Mouse (Mus musculus) midbrain, postnatal 0 days (tissue): ENCODE results near the gene Galnt2. TPM values are rescaled to one million over a fixed set of nuclear protein-coding genes. Genes with fewer than 3 reads are reported as not detected.

Experiments used
- ATAC-seq: fragments of 200-750 bp; cut with Nextera tagmentation; 2 replicates; pipeline ENCODE4 v1.8.0; 2017; ENCODE audit warnings: moderate number of reproducible peaks, mild to moderate bottlenecking, moderate TSS enrichment, moderate library complexity; ENCODE audit not compliant: low FRiP score
- DNase-seq: peaks from one replicate; pipeline ENCODE4 v3.0.0-alpha.2; 2015; ENCODE audit warnings: low spot score
- H3K27ac ChIP-seq: fragments of 300-500 bp; sonication (generic); 2 replicates; pipeline ENCODE4 v1.5.1; 2014; ENCODE audit warnings: low read depth, mild to moderate bottlenecking, low read length, mixed read lengths
- H3K27me3 ChIP-seq: fragments of 300-500 bp; sonication (generic); 2 replicates; pipeline ENCODE4 v1.6.1; 2014; ENCODE audit warnings: low read length, control low read depth, mixed read lengths; ENCODE audit not compliant: insufficient read depth
- H3K36me3 ChIP-seq: fragments of 300-500 bp; sonication (generic); 2 replicates; pipeline ENCODE4 v1.6.1; 2014; ENCODE audit warnings: low read length, control low read depth, mixed read lengths; ENCODE audit not compliant: insufficient read depth
- H3K4me1 ChIP-seq: fragments of 300-500 bp; sonication (generic); 2 replicates; pipeline ENCODE4 v1.6.1; 2014; ENCODE audit warnings: mild to moderate bottlenecking, control low read depth, antibody characterized with exemption, low read length, mixed read lengths; ENCODE audit not compliant: insufficient read depth
- H3K4me2 ChIP-seq: fragments of 300-500 bp; sonication (generic); 2 replicates; pipeline ENCODE4 v1.6.1; 2014; ENCODE audit warnings: low read depth, mild to moderate bottlenecking, low read length, mixed read lengths; ENCODE audit not compliant: poor library complexity, severe bottlenecking
- H3K4me3 ChIP-seq: fragments of 300-500 bp; sonication (generic); 2 replicates; pipeline ENCODE4 v1.5.1; 2014; ENCODE audit warnings: low read depth, mild to moderate bottlenecking, low read length, moderate library complexity
- H3K9ac ChIP-seq: fragments of 300-500 bp; sonication (generic); replicated peaks from 2 replicates; pipeline ENCODE4 v1.6.1; 2014; ENCODE audit warnings: mild to moderate bottlenecking, low read length, moderate library complexity, mixed read lengths; ENCODE audit not compliant: poor library complexity, severe bottlenecking
- H3K9me3 ChIP-seq: fragments of 300-500 bp; sonication (generic); 2 replicates; pipeline ENCODE4 v1.6.1; 2016; ENCODE audit warnings: low read length, control low read depth
- CTCF ChIP-seq: IDR thresholded peaks from 2 replicates; pipeline ENCODE4 v1.5.1; 2016; ENCODE audit warnings: antibody characterized with exemption, mild to moderate bottlenecking
- WGBS: fragments of 180-500 bp; shearing (Covaris S2); extraction: QIAGEN DNeasy Blood & Tissue Kit; methylation state at CpG from one replicate; pipeline ENCODE4 v1.1.7; 2014; 5-methylcytosine and 5-hydroxymethylcytosine counted together
- polyA plus RNA-seq: library from polyadenylated mRNA; unstranded; fragments of >200 nt; fragmentation: Nextera tagmentation; extraction: Ambion mirVana; gene quantifications from 2 replicates; pipeline ENCODE4 v1.2.1, GENCODE M21; 2015
- total RNA-seq: library from RNA; depleted of rRNA; stranded (reverse); fragments of >200 nt; gene quantifications from 2 replicates; pipeline ENCODE4 v1.2.3, GENCODE M21; 2014

The Galnt2 gene
- total and polyA plus RNA-seq, 2 experiments from 2014 or later, result 51.3 to 65.4 TPM

DNA sequence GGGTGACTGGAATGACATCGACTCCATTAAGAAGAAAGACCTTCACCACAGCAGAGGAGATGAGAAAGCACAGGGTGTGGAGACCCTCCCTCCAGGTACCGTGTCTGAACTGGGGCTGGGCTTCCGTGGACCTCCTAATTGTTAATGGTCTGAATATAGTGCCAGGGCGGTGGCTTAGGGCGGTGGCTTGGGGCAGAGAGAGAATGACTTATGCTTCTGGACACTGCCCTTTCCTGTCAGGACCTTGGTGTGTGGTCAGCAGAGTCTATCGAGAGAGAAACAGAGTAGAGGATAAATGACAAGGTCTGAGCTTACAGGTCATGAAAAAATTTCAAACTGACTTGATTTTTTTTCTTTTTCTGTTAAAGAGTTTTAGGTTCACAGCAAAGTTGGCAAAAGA is 64.2 kb downstream of the Galnt2 start:
- WGBS, result 90% methylated on average over 6 of the region's 6 CpGs
- TF ChIP-seq CTCF, result no peak

DNA sequence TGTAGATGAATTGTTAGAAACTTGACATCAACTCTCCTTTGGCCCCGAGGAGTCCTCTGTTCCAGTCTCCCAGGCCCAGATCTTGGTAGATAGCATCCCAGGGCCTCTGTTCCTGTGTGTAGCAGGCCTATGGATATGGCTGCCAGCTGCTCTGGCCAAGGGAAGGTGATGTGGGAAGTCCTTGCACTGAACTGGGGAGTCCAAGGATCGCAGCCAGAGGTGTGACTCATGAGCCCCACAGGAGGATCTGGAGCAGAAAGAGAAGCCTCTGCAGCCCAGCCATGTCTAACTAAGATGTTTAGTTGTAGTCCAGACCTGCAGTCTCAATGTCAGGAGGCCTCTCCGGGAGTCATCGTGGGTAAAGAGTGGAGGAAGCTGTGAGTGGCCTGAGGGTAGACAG is 70.3 kb downstream of the Galnt2 start:
- Histone ChIP-seq H3K27ac (no peak overlapping the region), H3K4me3 (no peak overlapping the region), H3K4me1 (no peaks in the 10 kb centered on the region), H3K9me3 (no peaks in the 10 kb centered on the region), H3K27me3 (no peaks in the 10 kb centered on the region), H3K9ac (no peak overlapping the region), H3K4me2 (no peak overlapping the region), H3K36me3 (no peaks in the 10 kb centered on the region)
- WGBS, result 91% methylated on average over 4 of the region's 4 CpGs
- DNase-seq (no peak), ATAC-seq (no peak)
- TF ChIP-seq CTCF, result no peak

More for the DNA sequence above, 64.2 kb downstream of the Galnt2 start:
- Histone ChIP-seq H3K9me3 (no peaks in the 10 kb centered on the region), H3K4me1 (0 out of 2 replicates have a peak, but pooled peaks cover 3% of the 10 kb centered on the region), H3K9ac (no peak overlapping the region), H3K27me3 (no peaks in the 10 kb centered on the region), H3K36me3 (no peaks in the 10 kb centered on the region; the same call in 1 of the 2 replicates), H3K27ac (no peak overlapping the region), H3K4me3 (no peak overlapping the region), H3K4me2 (no peak overlapping the region)
- ATAC-seq, result no peak
- DNase-seq, result no peak

DNA sequence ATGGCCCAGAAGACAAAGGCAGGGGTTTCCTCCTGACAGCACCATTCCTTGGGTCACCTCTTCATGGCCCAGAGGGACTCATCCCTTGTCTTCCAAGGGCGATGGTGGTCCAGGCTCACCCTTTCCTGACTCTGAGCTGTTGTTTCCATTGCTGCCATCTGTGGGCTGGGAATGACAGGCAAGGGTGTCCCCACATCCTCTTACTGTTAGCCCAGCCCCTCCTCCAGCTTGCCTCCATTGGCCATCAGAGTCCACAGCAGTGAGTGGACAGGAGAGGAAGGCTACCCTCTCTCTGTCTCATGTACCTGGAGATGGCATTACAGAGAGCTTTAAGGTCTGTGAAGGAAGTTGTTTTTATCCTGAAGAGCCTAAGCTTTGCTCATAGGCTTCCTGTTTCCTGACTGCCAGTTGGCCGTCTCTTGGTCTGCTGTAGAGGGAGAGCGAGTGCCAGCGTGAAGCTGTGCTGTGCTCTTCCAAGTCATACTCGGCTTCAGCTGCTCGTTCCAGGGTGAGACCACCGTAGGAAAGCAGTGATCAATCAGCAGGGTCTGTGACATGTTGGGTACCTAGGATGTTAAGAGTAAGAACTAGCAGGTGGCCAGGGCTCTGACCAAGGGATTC is 70.9 kb downstream of the Galnt2 start:
- WGBS, result 89% methylated on average over 7 of the region's 7 CpGs
- no peak overlapping the region for H3K4me3 ChIP-seq
- no peak for TF ChIP-seq CTCF
- no peaks in the 10 kb centered on the region for H3K27me3 ChIP-seq
- H3K4me2 ChIP-seq, result no peak overlapping the region
- H3K9me3 ChIP-seq, result no peaks in the 10 kb centered on the region
- H3K27ac ChIP-seq, result no peak overlapping the region
- DNase-seq (no peak), ATAC-seq (no peak)
- no peaks in the 10 kb centered on the region for H3K4me1 ChIP-seq
- H3K9ac ChIP-seq, result no peak overlapping the region
- no peaks in the 10 kb centered on the region for H3K36me3 ChIP-seq

DNA sequence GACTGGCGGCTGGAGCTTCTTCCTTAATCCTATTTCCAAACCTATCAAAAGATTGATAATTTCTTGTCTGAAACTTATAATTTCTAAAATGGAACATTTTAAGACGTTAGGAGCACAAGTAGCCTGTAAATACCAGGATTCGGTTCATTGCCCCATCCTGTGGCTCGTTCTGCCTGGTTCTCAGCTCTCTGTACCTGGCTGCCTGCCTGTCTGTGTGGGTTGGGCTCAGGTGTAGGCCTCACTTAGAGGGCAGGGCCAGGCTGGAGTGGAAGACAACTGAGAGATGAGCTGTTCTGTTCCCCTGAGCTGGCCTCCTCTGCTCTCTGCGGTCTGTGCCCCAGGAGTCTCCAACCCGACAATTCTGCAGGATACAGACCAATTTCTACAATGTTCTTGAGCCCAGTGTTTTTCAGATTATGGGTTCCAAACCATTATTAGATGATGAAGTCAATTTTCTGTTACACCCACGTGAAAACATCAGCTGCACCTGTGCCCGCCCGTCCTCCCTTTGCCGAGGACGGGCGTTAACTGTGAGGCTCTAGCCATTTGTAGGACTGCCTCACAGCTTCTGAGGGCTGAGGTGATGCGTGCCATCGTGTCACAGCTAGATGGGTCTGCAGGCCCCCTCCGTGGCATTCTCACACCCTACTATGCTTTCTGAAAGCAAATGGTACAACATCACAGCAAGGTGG is 72.2 kb downstream of the Galnt2 start:
- no peak overlapping the region for H3K27ac ChIP-seq
- 90% methylated on average over 15 of the region's 15 CpGs for WGBS
- no peaks in the 10 kb centered on the region for H3K27me3 ChIP-seq
- H3K36me3 ChIP-seq, result no peaks in the 10 kb centered on the region
- DNase-seq (no peak), ATAC-seq (no peak)
- no peaks in the 10 kb centered on the region for H3K9me3 ChIP-seq
- no peak overlapping the region for H3K4me3 ChIP-seq
- no peaks in the 10 kb centered on the region for H3K4me1 ChIP-seq
- no peak overlapping the region for H3K4me2 ChIP-seq
- H3K9ac ChIP-seq, result no peak overlapping the region
- TF ChIP-seq CTCF, result no peak

DNA sequence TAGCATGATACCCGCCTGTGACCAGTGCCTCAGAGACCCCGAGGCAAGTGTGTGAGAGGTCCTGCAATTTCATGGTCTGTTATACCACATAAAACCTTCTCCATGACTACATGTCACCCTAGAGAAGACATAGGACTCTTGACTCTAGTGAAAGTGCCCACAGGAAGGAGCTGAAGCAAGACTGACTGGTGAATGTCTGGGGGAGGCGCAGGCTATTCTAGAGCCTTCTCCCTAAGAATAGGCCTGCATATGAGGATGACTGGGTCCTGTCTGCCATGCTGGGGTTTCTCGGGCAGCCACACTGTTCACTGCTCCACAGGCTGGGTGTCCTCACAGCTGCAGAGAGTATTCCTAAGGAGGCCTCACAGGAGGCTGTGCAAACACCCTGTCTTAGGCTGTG is 73.0 kb downstream of the Galnt2 start:
- no peak for DNase-seq
- H3K4me1 ChIP-seq, result no peaks in the 10 kb centered on the region
- WGBS, result 86% methylated on average over 4 of the region's 4 CpGs
- no peaks in the 10 kb centered on the region for H3K27me3 ChIP-seq
- no peaks in the 10 kb centered on the region for H3K9me3 ChIP-seq
- no peak for TF ChIP-seq CTCF
- no peak overlapping the region for H3K9ac ChIP-seq
- no peak overlapping the region for H3K4me2 ChIP-seq
- no peak overlapping the region for H3K27ac ChIP-seq
- no peaks in the 10 kb centered on the region for H3K36me3 ChIP-seq
- no peak for ATAC-seq
- no peak overlapping the region for H3K4me3 ChIP-seq

DNA sequence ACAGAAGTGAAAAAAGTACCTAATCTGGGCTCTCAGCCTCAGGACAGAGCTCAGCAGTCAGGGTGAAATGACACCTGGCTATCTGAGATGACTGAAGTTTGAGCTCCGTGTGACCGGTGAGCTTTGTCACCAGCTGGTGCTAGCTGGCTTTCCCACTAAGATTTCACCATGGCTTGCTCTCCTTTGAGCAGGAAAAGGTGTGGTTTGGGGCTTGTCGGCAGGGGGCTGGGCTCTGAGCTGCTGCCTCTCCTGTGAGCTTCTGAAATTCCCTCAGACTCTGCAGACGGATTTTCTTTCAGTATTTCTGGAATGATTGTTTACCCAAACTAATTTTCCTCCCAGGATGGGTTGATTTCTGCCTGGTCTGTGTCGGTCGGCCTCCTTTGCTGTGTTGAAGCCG is 75.4 kb downstream of the Galnt2 start:
- Histone ChIP-seq H3K4me3 (no peak overlapping the region), H3K27me3 (no peaks in the 10 kb centered on the region), H3K4me2 (no peak overlapping the region), H3K36me3 (no peaks in the 10 kb centered on the region), H3K9ac (no peak overlapping the region), H3K9me3 (no peaks in the 10 kb centered on the region), H3K4me1 (no peaks in the 10 kb centered on the region), H3K27ac (no peak overlapping the region)
- 63% methylated on average over 7 of the region's 7 CpGs for WGBS
- no peak for DNase-seq
- no peak for TF ChIP-seq CTCF
- ATAC-seq, result no peak
